Mouse (Mus musculus) liver, embryonic 11.5 days (tissue): ENCODE measurements around the gene Itprip. TPM values are rescaled to one million over a fixed set of nuclear protein-coding genes. Genes with fewer than 3 reads are reported as not detected.

Experiments
- microRNA-seq: library from miRNA; unstranded; fragments of <30 nt; microRNA quantifications from one replicate; pipeline ENCODE4, GENCODE M21; 2017; ENCODE audit warnings: borderline number of aligned reads
- polyA plus RNA-seq: library from polyadenylated mRNA; unstranded; fragments of >200 nt; fragmentation: Nextera tagmentation; extraction: Ambion mirVana; gene quantifications from 2 replicates; pipeline ENCODE4 v1.2.1, GENCODE M21; 2014

Gene Itprip
- polyA plus RNA-seq, 1 experiment from 2014 or later, result 9.8 TPM

Small RNA genes lying within 50 kb of the gene (microRNA-seq; reads per million reads assigned to microRNA genes)
- gene Gm22240, result not detected

Other genes with a start within 250 kb of the Itprip start
- gene Col17a1, start 227.2 kb downstream of the Itprip start, polyA plus RNA-seq, result 0.36 and 0.97 TPM in 2 replicates
- gene Sfr1, start 187.6 kb downstream of the Itprip start, polyA plus RNA-seq, result 218 and 238 TPM in 2 replicates
- gene Gsto1, start 64.3 kb downstream of the Itprip start, polyA plus RNA-seq, result 183 and 195 TPM in 2 replicates
- gene Gsto2, start 53.8 kb downstream of the Itprip start, polyA plus RNA-seq, result 0.55 and 0.67 TPM in 2 replicates
- 0.04 TPM in 1 of 2 replicates, not detected in the other for gene Cfap43, start within 50 bp of the Itprip start, polyA plus RNA-seq
- 0.04 TPM in 1 of 2 replicates, not detected in the other for gene Cfap58, start 18.4 kb upstream of the Itprip start, polyA plus RNA-seq